Mouse (Mus musculus) limb, embryonic 14.5 days (tissue): ENCODE measurements around the gene Gnat1. TPM values are rescaled to one million over a fixed set of nuclear protein-coding genes. Genes with fewer than 3 reads are reported as not detected.

Experiments
- ATAC-seq: fragments of 200-750 bp; cut with Nextera tagmentation; 2 replicates; pipeline ENCODE4 v1.8.0; 2017; ENCODE audit warnings: low read depth, moderate number of reproducible peaks, moderate TSS enrichment; ENCODE audit not compliant: low FRiP score
- DNase-seq: peaks from one replicate; pipeline ENCODE4 v3.0.0-alpha.2; 2015; ENCODE audit warnings: low spot score
- H3K27ac ChIP-seq: fragments of 300-500 bp; sonication (generic); replicated peaks from 2 replicates; pipeline ENCODE4 v1.5.1; 2014; ENCODE audit warnings: low read depth, mild to moderate bottlenecking, low read length, moderate library complexity, mixed read lengths
- H3K27me3 ChIP-seq: fragments of 300-500 bp; sonication (generic); 2 replicates; pipeline ENCODE4 v1.6.1; 2014; ENCODE audit warnings: low read length, mixed read lengths; ENCODE audit not compliant: control insufficient read depth, insufficient read depth
- H3K36me3 ChIP-seq: fragments of 300-500 bp; sonication (generic); 2 replicates; pipeline ENCODE4 v1.6.1; 2014; ENCODE audit warnings: mild to moderate bottlenecking, low read length, moderate library complexity, mixed read lengths; ENCODE audit not compliant: control insufficient read depth, insufficient read depth
- H3K4me1 ChIP-seq: fragments of 300-500 bp; sonication (generic); 2 replicates; pipeline ENCODE4 v1.6.1; 2014; ENCODE audit warnings: antibody characterized with exemption, low read length, mixed read lengths; ENCODE audit not compliant: control insufficient read depth, insufficient read depth
- H3K4me2 ChIP-seq: fragments of 300-500 bp; sonication (generic); replicated peaks from 2 replicates; pipeline ENCODE4 v1.6.1; 2014; ENCODE audit warnings: low read depth, mild to moderate bottlenecking, low read length, moderate library complexity; ENCODE audit not compliant: severe bottlenecking
- H3K4me3 ChIP-seq: fragments of 300-500 bp; sonication (generic); replicated peaks from 2 replicates; pipeline ENCODE4 v1.5.1; 2014; ENCODE audit warnings: low read length
- H3K9ac ChIP-seq: fragments of 300-500 bp; sonication (generic); 2 replicates; pipeline ENCODE4 v1.6.1; 2014; ENCODE audit warnings: mild to moderate bottlenecking, low read depth, low read length, moderate library complexity; ENCODE audit not compliant: severe bottlenecking
- H3K9me3 ChIP-seq: fragments of 300-500 bp; sonication (generic); 2 replicates; pipeline ENCODE4 v1.6.1; 2016; ENCODE audit warnings: low read length; ENCODE audit not compliant: control insufficient read depth
- POLR2A ChIP-seq: fragments of 200-500 bp; IDR thresholded peaks from 2 replicates; pipeline ENCODE4 v1.8.0; 2012; ENCODE audit warnings: inconsistent platforms, mild to moderate bottlenecking, moderate library complexity, borderline replicate concordance; ENCODE audit not compliant: insufficient read depth, insufficient read length; ENCODE audit errors: extremely low read depth
- WGBS: fragments of 180-500 bp; shearing (Covaris S2); extraction: QIAGEN DNeasy Blood & Tissue Kit; methylation state at CpG from one replicate; pipeline ENCODE4 v1.1.7; 2014; 5-methylcytosine and 5-hydroxymethylcytosine counted together
- polyA plus RNA-seq, 2 experiments: library from polyadenylated mRNA; depleted of rRNA in 1 of 2; stranded (reverse) in 1 of 2; unstranded in 1 of 2; fragments of >200 nt; fragmentation: Nextera tagmentation in 1 of 2; extraction: Ambion mirVana in 1 of 2; gene quantifications; 2 replicates each; pipeline versions ENCODE4 v1.2.1 to v1.2.3; 2012 to 2014

Gene Gnat1
- polyA plus RNA-seq (2012; rRNA removed) (0.28 and 0.44 TPM in 2 replicates), polyA plus RNA-seq (2014; fragmentation: Nextera tagmentation; extraction: Ambion mirVana) (0.55 and 0.57 TPM in 2 replicates)

DNA sequence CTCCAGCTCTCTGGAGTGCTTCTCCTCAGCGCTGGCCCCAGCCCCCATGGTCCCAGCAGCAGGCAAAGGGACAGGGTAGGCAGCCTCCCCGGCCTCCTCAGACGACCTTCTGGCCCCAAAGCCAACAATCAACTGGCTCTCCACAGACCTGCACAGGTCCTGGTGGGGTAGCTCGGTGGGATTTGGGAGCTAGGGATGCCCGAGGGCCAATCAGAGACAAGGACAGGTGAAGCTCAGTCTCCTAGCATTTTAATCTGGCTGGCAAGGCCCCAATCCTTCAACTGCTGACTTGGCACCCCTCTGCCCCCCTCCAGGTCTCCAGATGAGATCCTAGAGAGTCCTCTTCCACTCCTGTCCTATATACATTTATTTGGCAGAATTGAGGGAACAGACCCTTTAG lies at the start of gene Gnat1:
Gene Gnat1 (minus strand): TSS at position 212 of the 400 bp plus-strand sequence.
- TF ChIP-seq POLR2A: no peak
- Histone ChIP-seq H3K4me1 (peaks cover 4% of the 10 kb centered on the region; the same call in 1 of the 2 replicates), H3K4me2 (no peak within 1 kb of the TSS), H3K9me3 (no peaks in the 10 kb centered on the region), H3K9ac (no peak within 1 kb of the TSS), H3K27me3 (peaks cover 28% of the 10 kb centered on the region), H3K27ac (no peak within 1 kb of the TSS), H3K36me3 (peaks cover 31% of the 10 kb centered on the region), H3K4me3 (no peak within 1 kb of the TSS)
- no peak for DNase-seq
- WGBS: 48% methylated on average over 5 of the region's 5 CpGs
- ATAC-seq: no peak

DNA sequence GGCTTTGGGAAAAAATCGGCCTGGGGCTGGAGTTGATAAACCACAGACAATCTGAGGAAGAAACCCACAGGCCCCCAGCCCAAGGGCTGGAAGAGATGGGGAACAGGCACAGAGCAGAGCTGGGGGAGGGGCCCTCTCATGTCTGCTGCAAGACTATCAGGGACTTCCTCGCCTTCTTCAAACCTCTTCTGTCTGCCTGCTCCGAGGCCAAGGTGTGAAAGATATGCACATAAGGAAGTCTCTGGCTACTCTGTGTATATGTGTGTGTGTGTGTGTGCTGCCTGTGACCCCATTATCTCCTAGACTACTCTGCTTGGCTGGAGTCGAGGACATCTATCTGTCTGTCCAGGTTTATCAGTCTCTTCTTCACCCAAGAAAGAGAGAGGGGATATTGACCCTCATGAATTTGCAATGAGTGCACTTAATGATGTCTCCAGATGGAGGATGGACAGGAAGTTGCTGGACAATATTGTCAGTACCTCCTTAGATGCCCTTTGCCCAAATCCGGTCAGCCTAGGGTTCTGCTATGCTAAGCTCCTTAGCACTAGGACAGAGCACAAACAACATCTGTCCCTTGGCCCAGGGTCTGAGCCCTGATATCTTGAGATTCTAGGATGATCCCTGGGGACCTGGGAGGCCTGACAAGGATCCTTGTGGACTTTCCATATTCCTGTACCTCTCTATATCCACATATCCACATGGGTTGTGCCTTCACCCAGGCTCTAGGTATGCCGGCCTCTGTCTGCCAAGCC lies 49.6 kb upstream of the Gnat1 start:
- Histone ChIP-seq H3K27ac (peak overlapping the region; percentile 55; the same call in 1 of the 2 replicates), H3K4me3 (no peak overlapping the region), H3K36me3 (no peaks in the 10 kb centered on the region), H3K27me3 (no peaks in the 10 kb centered on the region), H3K9me3 (no peaks in the 10 kb centered on the region), H3K9ac (no peak overlapping the region), H3K4me1 (peaks cover 42% of the 10 kb centered on the region), H3K4me2 (0 out of 2 replicates have a peak overlapping the region, but pooled peaks have one; percentile 10)
- 66% methylated on average over 6 of the region's 6 CpGs for WGBS
- TF ChIP-seq POLR2A: no peak
- ATAC-seq (no peak), DNase-seq (no peak)

DNA sequence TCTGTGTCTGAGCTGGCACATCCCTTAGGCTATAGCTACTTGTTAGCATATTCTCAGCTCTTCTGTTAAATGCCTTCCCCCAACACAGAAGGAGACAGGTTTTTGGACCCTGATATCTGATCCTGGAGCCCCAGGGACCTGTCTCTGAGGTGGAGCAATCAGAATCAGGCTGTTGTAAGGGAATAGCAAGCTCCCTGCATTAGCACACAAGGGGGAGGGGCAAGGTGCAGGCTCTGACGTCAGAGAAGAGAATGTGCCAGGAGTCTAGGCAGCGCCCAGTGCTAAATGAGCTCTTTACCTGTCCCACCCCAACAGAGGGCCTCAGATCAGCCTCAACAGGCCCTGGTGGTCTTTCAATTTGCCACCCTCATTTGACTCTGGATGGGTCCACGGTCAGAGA lies 47.5 kb upstream of the Gnat1 start:
- H3K36me3 ChIP-seq: no peaks in the 10 kb centered on the region
- peaks cover 57% of the 10 kb centered on the region for H3K4me1 ChIP-seq
- WGBS: 33% methylated on average over 3 of the region's 3 CpGs
- DNase-seq: peak; percentile 57
- no peak for ATAC-seq
- H3K4me2 ChIP-seq: no peak overlapping the region
- no peaks in the 10 kb centered on the region for H3K9me3 ChIP-seq
- H3K9ac ChIP-seq: no peak overlapping the region
- no peak overlapping the region for H3K4me3 ChIP-seq
- H3K27me3 ChIP-seq: no peaks in the 10 kb centered on the region
- TF ChIP-seq POLR2A: no peak
- no peak overlapping the region; the same call in 1 of the 2 replicates for H3K27ac ChIP-seq

DNA sequence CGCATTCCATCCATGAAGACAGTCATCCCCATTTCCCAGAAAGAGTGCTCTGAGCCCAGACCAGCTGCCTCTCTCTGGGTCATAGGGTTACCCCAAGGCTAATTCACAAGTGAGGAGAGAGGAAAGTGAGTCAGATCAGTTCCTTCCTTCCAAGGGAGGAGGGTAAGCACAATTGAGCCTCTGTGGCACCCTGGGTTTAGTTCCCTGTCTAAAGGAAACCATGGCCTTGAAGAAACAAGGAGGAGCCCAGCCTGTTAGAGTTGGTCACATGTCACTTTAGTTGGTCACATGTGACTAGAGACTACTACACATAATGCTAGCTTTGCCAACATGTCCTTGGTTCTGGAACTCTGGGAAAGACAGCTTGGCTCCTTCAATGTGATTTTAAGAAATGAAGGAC lies 45.3 kb upstream of the Gnat1 start:
- Histone ChIP-seq H3K4me1 (peaks cover 53% of the 10 kb centered on the region), H3K9me3 (no peaks in the 10 kb centered on the region), H3K9ac (no peak overlapping the region), H3K27me3 (no peaks in the 10 kb centered on the region), H3K4me3 (no peak overlapping the region), H3K4me2 (no peak overlapping the region), H3K36me3 (no peaks in the 10 kb centered on the region), H3K27ac (no peak overlapping the region)
- no peak for TF ChIP-seq POLR2A
- ATAC-seq (no peak), DNase-seq (no peak)
- WGBS: 79% methylated on average over 1 of the region's 1 CpGs

DNA sequence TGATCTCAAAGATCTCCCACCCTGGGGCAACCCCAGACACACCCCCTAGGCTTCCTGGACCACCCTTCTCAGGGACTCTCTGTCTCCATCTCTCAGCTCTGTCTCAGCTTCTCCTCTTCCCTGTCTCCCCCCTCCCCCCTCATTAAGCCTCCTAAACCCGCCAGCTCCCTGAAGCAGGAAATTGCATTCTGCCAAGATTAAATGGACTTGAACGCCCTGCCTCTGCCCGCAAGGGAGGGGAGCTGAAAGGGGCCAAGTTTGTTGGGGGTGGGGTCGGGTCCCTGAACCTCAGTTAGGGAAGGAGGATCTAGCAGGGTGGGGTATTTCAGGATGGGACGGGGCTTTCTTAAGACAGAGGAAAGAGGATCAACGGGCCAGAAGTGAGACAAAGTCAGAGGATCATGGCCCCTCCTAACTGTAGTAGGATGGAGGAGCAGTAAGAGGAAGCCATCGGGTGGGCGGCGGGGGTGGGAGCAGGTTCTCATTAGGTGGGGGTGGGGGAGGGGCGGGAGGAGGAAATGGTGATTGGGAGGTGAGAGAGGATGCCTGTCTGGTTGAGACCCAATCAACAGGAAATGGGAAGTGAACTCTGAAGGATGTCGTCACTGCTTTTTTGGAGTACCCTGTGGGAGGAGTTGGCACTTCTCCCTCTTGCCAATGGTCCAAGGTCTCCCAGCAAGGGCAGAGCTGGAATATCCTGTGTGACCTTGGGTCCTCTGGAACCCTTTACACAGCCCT lies 44.5 kb upstream of the Gnat1 start:
- Histone ChIP-seq H3K4me1 (peaks cover 45% of the 10 kb centered on the region), H3K27me3 (no peaks in the 10 kb centered on the region), H3K27ac (peak overlapping the region; percentile 55), H3K4me3 (no peak overlapping the region; the same call in 1 of the 2 replicates), H3K9me3 (no peaks in the 10 kb centered on the region), H3K4me2 (peak overlapping the region; percentile 22), H3K9ac (peak overlapping the region; percentile 4; the same call in 1 of the 2 replicates), H3K36me3 (no peaks in the 10 kb centered on the region)
- TF ChIP-seq POLR2A: no peak
- WGBS: 3% methylated on average over 11 of the region's 11 CpGs
- DNase-seq: no peak
- ATAC-seq: peak; percentile 32
